Mouse (Mus musculus): ENCODE data around the gene Mrps6.

The Mrps6 gene

DNA sequence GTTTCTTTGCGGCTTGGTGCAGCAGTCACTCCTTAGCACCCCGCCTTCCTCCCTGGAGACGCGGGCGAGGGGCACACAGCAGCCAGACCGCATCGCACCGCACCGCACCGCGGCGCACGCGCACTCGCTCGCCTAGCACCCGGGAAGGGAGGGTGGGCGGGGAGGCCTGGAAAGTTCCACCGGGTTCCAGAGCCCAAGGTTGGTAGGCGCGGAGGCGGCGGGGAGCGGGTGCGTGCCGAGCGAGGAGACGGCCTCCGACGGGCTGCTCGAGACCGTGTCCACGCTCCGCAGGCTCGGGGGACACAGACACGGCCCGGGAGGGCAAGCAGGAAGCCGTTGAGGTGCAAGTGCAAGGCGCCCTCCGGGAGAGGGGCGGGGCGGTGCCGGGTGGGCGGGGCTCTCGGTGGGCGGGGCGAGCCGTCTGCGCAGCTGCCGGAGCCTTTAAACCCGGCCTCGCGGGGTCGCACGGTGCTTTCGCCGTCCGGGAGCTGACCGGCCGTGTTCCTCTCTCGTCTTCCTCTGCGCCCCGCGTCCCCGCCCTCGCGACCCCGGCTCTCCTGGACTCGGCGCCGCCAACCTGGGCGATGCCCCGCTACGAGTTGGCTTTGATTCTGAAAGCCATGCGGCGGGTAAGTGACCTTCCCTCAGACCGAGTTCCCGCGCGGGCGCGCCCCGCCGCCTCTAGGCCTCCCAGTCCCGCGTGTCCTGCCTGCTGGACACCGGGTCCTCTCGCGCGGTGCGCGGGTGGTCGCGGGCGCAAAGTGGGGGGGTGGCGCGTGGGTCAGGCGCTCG lies at the start of gene Mrps6, which contains the start of the genes Gm49711 and Slc5a3:
Mrps6 (plus strand) TSS at position 419 of the 792 bp plus-strand sequence.
Gm49711 (plus strand) TSS at position 465 of the 792 bp plus-strand sequence.
Slc5a3 (plus strand) TSS at position 471 of the 792 bp plus-strand sequence.
- peak; percentile 77 to 79 for DNase-seq (ENCODE audit: low spot score in 2 of 2)

DNA sequence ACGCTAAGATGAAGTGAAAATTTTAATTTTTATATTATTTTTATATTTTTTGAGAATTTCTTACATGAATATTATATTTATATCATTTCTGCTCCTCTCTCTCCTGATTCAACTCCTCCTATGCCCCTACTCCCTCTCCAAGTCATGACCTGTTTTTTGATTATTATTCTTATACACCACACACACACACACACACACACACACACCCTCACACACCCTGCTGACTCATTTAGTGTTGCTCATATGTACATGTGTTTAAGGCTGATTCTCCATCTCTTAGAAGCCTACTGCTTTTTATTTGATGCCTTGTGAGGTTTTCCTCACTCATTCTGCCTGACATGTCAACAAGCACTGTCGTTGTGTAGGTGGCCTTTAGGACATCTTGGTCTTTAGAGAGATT lies 48.5 kb upstream of the Mrps6 start:
- no peak for DNase-seq (ENCODE audit: low spot score in 2 of 2)

DNA sequence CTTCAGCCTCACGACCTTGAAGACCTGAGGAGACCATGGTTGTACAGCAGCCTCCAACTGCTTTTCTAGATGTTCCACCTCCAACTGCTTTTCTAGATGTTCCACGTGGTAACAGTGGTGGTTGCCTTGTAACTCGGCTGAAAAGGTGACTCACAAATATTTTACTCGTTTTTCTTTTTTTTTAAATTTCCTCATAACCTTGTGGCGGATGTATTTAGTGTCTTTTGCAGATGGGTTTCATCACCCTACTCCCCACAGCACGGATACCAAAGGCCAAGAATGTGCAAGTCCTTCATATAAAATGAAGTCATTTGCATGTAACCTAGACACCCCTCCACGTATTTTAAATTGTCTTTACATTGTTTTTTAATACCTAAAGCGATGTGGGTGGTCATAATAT lies 41.3 kb upstream of the Mrps6 start:
- DNase-seq (ENCODE audit: low spot score in 2 of 2), result no peak

DNA sequence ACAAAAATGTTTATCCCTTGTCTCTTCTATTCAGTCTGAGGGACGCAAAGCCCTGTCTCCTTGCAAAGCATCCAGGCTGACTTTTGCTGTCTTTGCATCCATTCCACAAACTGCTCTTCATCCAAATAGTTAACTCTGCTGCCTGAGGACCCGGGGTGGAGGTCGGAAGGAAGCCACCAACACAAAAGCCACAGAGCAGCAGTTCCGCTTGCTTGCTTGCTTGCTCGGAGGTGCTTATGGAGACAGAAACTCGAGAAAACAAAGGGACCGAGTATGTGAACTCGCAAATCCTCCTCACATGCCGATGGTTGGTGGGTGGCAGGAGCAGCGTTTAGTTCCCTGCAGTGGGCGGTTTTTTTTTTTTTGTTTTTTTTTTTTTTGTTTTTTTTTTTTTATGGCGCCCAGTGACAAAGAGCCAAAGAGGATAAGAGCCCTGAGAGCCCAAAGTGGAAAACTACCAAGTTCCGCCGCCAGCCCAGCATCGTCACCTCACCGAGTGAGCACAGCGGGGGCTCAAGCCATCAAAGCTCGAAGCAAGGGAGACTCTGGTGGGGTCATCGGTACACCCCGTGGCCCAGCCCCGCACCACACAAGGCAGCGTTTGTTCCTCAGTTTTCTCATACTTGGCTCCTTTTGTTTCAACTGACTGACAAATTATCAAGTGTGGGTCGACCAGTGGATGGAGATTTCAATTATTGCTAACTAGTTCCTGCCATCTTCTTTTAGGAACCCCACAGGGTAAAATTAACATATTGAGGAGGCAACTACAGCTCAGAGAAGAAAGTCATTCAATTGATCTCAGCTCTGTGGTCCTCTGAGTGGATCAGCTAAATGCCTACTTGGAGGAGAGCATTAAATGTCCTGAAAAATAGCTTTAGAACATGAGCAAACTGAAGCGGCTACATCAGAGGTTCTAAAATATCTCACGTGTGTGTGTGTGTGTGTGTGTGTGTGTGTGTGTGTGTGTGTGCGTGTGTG lies 38.6 kb upstream of the Mrps6 start:
- no peak for DNase-seq (ENCODE audit: low spot score in 2 of 2)

DNA sequence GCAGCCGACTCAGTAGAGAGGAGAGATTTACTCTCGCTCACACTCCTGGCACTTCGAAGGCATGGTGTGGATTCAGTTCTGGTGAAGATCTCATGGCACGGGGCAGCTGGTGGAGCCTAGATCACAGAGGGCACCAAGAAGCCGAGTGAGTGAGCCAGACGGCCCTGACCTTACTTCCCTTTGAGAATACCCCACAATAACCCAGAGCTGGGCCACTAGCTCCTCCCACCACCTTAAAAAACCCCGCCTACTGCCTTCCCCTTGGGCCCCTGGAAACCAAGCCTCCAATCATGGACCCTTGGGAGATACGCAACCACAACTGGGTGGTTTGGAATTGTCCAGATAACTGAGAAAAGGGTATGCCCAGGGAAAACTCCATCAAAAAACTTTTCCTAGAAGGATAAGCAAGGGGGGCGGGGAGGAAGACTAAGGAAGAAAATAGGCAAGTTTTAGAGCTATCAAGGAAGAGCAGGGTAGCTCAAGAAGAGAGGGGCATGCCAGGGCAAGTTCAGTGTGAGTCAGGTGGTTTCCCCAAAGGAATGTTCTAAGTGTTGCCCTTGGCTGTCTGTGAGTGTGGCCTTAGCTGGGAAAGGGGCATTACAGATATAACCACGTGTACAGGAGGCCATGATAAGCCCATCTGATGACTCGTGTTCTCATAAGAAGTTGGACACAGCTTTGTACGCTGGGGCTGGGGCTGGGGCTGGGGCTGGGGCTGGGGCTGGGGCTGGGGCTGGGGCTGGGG lies 36.2 kb upstream of the Mrps6 start:
- no peak for DNase-seq (ENCODE audit: low spot score in 2 of 2)

DNA sequence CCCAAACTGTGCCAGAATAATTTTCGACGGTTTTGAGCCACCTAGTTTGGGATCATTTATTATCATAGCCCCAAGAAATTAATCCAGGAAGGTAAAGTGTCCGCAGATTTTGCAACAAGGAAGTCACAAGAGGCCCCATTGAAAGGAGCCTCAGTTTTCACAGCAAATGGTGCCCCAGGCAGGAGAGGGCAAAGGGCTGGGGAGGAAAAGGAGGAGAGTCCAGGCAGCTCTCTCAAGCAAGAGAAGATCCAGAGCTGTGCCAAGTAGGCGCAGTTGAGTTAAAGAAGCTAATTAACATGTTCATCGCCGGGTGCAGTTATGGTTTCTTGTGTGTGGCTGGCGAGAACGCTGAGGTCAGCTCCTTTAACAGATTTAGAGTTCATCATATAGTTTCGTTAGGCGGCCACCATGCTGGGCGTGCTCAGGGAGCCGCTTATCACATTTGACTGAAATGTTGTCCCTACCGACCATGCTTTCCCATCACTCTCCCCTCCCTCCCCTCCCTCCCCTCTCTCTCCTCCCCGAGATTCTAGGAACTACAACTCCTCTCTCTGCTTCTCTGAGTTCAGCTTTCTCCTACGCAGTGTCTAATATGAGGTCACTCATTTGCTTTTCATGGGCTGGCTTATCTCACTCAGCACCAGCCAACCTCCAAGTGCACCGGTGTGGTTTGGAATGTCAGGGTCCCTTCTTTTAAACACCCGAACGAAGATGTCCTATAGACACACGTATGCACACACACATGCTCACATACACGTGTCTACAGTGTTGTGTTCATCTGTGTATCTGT lies 35.4 kb upstream of the Mrps6 start:
- DNase-seq (ENCODE audit: low spot score in 2 of 2), result no peak

DNA sequence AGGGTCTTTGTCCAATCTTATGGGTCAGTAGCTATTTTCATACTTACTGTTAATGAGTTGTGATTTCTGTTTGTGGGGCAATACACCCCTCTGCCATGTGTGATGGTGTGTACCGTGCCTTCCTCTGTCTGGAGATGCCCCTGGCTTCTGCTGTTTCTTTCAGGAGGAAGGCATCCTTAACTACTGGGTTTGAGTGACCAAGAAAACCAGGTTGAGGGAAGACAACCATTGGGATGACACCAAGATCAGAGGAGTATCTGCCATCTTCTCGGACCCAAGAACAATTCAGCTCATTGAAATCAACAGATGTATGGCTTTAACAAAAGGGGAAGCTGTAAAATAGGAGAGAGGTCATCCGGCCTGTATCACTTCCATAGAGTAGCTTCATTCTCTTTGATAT lies 24.8 kb upstream of the Mrps6 start:
- DNase-seq (ENCODE audit: low spot score in 2 of 2), result no peak

DNA sequence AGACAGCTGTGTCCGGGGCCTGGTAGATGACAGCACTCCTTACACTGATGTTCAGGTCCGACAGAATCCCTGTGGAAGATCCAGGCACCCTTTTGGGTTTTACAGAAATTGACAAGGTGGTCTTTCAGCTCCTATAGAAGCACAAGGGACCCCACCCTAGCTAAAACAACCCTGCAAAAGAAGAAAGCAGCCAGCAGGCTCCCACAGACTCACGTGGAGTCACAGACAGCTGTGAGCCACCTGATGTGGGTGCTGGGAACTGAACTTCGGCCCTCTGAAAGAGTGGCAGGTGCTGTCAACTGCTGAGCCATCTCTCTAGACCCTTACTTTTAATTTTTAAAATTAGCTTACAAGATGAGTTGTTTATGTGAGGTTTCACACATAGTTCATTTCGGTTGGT lies 23.4 kb upstream of the Mrps6 start:
- DNase-seq (ENCODE audit: low spot score in 2 of 2), result no peak

DNA sequence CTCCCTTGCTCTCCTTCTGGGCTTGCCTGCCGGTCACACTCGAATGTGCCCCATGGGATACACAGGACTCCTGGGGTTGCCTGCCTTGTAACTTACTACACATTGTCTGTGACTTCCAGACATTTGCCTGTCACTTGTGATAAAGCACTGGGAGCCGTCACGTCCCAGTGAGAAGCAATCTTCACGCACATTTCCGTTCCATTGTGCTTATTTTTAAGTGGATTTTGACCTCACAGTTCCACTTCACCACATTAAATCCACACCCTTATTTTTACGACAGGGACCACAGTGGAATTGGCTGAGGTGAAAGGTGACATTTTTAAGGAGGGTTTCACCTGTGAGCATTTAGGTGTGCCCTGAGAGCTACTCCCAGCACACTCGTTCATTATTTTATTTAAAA lies 21.4 kb upstream of the Mrps6 start:
- DNase-seq (ENCODE audit: low spot score in 2 of 2), result no peak

DNA sequence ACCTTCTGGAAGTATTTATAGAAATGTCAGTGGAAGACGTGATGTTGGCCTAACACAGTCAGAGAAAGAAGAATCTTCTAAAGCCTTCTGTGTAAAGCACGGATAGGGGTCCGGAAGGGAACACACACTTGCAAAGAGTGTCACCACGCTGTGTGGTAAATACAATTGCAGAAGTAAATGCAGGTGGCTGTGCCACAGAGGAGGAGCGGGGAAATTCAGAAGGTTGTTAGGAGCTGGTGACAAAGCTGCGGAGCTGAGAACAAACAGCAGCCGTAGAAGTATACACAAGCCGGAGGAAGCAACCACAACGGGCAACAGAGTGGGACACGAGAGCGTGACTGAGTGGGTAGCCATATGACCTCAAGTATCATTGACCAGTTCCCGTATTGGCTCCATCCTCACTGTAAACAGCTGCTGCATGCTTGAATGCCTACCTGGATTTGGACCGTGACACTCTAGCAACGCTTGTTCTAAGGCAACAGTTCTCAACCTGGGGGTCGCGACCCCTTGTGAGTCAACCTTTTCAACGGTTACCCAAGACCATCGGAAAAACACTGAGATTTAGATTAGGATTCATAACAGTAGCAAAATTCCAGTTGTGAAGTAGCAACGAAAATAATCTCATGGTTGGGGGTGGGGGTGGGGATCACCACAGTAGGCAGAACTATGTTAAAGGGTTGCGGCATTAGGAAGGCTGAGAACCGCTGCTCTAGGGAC lies 20.0 kb upstream of the Mrps6 start:
- DNase-seq (ENCODE audit: low spot score in 2 of 2), result no peak

DNA sequence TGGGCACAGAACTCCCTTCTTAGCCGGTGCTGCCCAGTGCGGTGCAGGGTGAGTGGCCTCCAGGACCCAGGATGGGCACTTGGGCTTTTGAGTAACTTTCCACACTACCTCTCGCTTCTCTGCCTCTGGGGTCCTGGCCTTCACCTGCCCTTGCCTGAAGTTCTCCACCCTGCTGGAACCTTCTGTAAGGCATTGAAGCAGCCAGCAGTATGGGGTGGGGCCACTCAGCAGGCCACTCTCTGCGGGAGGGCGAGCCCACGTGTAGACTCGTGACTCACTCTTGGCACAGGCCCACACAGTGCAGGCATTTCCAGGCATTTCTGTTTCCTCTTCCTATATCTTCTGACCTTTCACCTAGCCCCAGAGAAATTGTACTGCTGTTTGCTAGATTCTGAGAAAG lies 18.6 kb upstream of the Mrps6 start:
- DNase-seq (ENCODE audit: low spot score in 2 of 2), result no peak

DNA sequence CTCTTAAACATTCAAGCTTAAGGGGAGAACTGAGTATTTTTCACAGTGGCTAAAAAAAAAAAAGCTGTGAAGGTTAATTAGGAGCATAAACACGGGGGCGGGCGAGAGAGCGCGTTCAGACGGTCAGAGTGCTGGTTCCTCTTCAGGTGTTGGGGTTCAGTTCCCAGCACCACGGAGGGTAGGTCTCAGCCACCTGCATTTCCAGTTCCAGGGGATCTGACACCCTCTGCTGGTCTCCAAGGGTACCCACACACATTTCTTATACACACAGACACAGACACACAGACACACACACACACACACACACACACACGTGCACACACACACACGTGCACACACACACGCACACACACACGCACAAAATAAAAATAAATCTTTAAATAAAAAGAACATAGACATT lies 18.1 kb upstream of the Mrps6 start:
- DNase-seq (ENCODE audit: low spot score in 2 of 2), result no peak

DNA sequence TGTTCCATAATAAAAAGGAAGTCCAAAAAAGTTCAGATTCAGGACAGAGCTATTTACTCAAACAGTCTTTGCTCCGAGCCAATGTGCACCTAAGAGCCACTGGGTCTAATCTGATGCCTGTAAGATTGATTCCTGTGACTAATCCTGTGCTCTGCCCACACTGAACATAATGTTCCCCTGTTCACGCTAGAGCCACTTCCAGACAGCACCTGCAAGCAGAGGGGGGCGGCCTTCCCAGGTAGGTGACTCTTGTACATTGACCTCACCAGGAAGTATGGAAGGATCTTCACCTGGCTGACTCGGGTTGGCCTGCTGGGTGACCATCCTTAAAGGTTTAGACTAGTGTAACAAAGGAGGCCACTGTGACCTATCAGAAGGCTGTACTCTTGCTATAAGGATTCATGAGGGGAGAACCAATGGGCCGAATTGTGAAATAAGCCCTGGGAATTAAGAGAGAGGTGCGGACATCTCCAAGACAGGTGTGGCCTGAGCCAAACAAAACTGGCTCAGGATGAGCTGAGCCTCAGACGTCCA lies 6.2 kb upstream of the Mrps6 start:
- no peak for DNase-seq (ENCODE audit: low spot score in 2 of 2)

DNA sequence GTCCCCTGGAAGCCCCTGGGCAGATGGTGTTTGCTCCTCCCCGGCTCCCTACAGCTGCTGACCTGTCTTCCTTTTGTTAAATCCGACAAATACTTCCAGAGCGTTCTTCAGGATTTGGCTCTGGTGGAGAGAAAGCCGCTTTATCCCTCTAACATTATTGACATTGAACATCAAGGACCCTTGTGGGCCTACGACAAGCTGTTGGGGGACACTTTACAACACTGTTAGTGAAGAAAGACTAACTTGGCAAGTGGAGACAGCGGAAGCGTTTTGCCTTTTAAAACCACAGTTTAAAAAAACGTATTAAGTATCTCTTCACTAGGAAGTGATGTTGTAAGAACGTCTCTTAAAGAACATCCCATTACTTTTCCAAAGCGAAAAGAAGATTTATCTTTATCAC lies 5.5 kb upstream of the Mrps6 start:
- no peak for DNase-seq (ENCODE audit: low spot score in 2 of 2)

DNA sequence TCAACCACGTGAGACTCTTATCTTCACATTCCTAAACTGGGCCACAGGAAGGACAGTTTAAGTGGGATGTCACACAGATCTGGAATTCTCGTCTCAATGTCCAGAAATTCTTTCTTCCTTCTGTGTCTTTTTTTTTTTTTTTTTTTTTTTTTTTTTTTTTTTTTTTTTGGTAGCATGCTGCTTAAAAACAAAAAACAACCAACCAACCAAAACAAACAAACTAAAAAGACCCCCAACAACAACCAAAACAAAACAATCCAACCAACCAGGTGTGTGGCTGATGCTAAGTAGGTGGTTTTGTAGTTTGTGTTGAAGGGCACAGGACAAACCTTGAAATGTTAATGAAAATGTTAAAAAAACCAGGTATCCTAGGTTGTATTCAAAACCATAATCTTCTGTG lies 1.4 kb upstream of the Mrps6 start:
- no peak for DNase-seq (ENCODE audit: low spot score in 2 of 2)

DNA sequence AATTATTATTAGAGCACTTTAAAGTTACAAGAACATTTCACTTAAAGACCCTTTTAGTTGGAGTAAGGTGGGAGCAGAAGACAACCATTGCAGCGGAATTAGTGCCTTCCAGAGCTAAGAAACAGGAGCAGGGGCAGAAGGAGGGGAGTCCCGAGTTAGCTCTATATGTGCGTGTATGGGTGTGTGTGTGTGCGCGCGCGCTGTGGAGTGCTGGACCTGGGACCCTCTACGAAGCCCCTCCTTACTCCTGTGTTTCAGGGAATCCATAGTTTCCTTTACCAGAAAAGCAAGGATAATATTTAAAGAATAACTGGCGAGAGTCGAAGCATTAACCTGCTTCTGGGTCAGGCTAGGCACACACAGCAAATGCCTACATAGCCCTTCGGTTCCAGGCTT lies 616 bp upstream of the Mrps6 start:
- DNase-seq (ENCODE audit: low spot score in 2 of 2), result no peak

DNA sequence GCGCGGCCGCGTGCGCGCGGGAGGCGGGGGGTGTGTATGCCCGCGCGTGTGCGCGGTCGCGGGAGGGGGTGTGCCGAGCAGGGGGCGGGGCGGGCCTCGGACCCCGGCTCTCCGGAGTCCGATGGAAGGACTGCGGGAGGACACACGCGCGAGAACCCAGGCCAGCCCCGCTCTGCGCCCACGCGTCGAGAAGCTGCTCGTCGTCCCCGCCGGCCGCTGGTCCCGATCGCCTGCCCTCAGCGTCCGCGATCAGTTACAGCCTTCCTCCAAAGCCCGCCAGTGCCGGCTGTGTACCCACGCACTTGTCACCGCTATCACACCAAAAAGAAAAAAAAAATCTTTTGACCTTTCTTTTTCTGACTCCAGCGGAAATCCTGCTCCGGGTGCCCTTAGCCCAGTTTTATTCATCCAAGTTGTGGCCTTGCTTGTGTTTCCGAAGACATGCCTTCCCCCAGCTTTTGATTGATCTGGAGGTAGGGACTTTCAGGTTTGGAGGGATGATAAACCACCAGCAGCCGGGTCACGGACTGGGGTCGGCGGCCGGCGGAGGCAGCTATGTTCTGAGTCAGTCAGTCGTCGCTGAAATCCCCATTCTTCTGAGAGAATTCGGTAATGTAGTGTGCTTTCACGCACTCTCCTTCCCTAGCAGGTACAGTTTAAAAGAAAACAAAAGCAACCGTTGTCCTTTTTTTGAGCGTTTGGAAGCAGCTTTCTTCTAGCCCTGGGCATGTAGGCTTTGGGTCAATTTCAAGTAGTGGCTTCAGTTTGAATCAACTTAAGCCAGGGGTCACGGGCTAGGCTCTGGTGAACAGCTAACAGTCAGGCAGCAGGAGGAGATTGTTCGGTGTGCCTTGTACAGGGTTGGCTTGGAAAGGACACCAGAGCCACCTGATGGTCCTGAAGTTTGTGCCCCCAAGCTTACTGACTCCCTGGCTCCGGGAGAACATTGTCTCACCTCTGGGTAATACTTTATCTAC lies 862 bp downstream of the Mrps6 start:
- no peak for DNase-seq (ENCODE audit: low spot score in 2 of 2)

DNA sequence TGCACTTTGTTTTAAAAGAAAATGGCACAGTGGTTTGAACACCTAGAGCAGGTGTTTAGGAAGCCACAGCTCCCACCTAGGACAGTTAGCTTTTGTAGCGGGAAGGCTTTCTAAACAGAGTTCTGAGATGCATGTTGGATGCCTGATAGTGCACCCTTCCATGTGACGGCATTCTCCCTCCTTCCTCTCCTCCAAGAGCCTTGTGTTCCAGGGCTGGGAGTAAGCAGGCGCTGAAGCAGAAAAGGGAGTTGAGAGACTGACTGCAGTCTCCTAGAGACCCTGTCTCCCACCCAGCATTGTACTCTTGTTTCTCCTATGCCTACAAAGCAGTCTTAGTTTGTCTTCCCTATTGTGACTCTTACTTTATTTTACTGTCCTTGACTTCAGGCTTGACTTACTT lies 2.1 kb downstream of the Mrps6 start:
- no peak for DNase-seq (ENCODE audit: low spot score in 2 of 2)

DNA sequence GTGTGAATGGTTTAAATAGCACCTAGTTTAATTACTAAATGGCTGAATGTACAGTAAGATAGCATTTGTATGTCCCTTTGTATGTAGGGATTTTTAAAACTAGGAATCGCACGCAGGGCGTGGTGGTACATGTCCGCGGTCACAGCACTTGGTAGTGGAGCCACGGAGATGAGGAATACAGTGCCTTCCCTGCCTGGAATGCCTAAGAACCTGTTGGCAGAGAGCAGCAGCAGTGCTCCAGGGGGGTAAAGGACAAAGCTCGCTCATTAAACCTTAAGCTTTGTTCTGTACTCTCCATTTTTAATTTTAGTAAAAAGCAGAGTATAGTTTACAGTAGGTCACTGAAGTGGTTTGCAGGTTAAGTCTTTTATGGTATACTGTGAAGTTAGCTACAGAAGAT lies 3.5 kb downstream of the Mrps6 start:
- no peak for DNase-seq (ENCODE audit: low spot score in 2 of 2)
